In genomic region chr3:37757613-37758012, GRCm38 (mm10) we compare ENCODE assay signal across 9 mouse cellular contexts. TPM values are rescaled to one million over a fixed set of nuclear protein-coding genes. Genes with fewer than 3 reads are reported as not detected.
DNase-seq lines count a peak whose midpoint lies in the region; ATAC-seq lines count a peak whose summit lies in the region.
"Had no signal": no experiment of that assay in that cellular context is flagged by ENCODE, and none has a peak within 500 bp of the region (broad histone marks: within the 10 kb centered on the region; RNA-seq: fewer than 3 reads in every experiment).

No protein-coding gene starts in this region.

- H3K36me3 ChIP-seq in forebrain, embryonic 10.5 days (replicated peaks): no peaks in the 10 kb centered on the region
- no peaks in the 10 kb centered on the region for H3K36me3 ChIP-seq in forebrain, embryonic 15.5 days
- no peaks in the 10 kb centered on the region for H3K36me3 ChIP-seq in heart, embryonic 16.5 days (ENCODE audit: control insufficient read depth, insufficient read depth)
- H3K36me3 ChIP-seq in midbrain, embryonic 13.5 days: no peaks in the 10 kb centered on the region
- H3K36me3 ChIP-seq in midbrain, embryonic 16.5 days (ENCODE audit: control insufficient read depth, insufficient read depth, low read length): no peaks in the 10 kb centered on the region
- no peaks in the 10 kb centered on the region for H3K36me3 ChIP-seq in neural tube, embryonic 14.5 days (ENCODE audit: control insufficient read depth, insufficient read depth, low read length)

- no peak for ATAC-seq in forebrain, embryonic 15.5 days (replicated peaks)
- no peak for ATAC-seq in heart, embryonic 16.5 days (replicated peaks; ENCODE audit: extremely low read depth, insufficient read depth, low FRiP score)
- no peak for ATAC-seq in midbrain, embryonic 13.5 days
- no peak for ATAC-seq in midbrain, embryonic 16.5 days
- ATAC-seq in neural tube, embryonic 14.5 days (ENCODE audit: low read depth): 0 out of 2 replicates have a peak, but pooled peaks have one; percentile 7

- no peak overlapping the region for H3K4me2 ChIP-seq in forebrain, embryonic 15.5 days (replicated peaks)
- peak overlapping the region; percentile 51 for H3K4me2 ChIP-seq in heart, embryonic 16.5 days (ENCODE audit: low read depth, low read length)
- H3K4me2 ChIP-seq in midbrain, embryonic 13.5 days (replicated peaks): peak overlapping the region; percentile 40; the same call in 1 of the 2 replicates
- H3K4me2 ChIP-seq in midbrain, embryonic 16.5 days (ENCODE audit: low read length): no peak overlapping the region
- no peak overlapping the region for H3K4me2 ChIP-seq in neural tube, embryonic 14.5 days (ENCODE audit: low read depth, low read length)

- peak overlapping the region; percentile 30; the same call in 1 of the 2 replicates for H3K4me3 ChIP-seq in forebrain, embryonic 10.5 days
- no peak overlapping the region for H3K4me3 ChIP-seq in forebrain, embryonic 15.5 days
- no peak overlapping the region; the same call in 1 of the 2 replicates for H3K4me3 ChIP-seq in heart, embryonic 16.5 days (ENCODE audit: low read length)
- H3K4me3 ChIP-seq in midbrain, embryonic 13.5 days (replicated peaks): no peak overlapping the region
- H3K4me3 ChIP-seq in midbrain, embryonic 16.5 days (ENCODE audit: low read depth, low read length): no peak overlapping the region
- no peak overlapping the region for H3K4me3 ChIP-seq in neural tube, embryonic 14.5 days (ENCODE audit: low read depth, low read length)
- H3K4me3 ChIP-seq: myocyte had no signal

- H3K27me3 ChIP-seq in forebrain, embryonic 10.5 days (ENCODE audit: poor library complexity, severe bottlenecking): peaks cover 27% of the 10 kb centered on the region
- H3K27me3 ChIP-seq in forebrain, embryonic 15.5 days: no peaks in the 10 kb centered on the region
- no peaks in the 10 kb centered on the region for H3K27me3 ChIP-seq in heart, embryonic 16.5 days (ENCODE audit: control insufficient read depth, insufficient read depth, low read length)
- peaks cover 3% of the 10 kb centered on the region; the same call in 1 of the 2 replicates for H3K27me3 ChIP-seq in midbrain, embryonic 13.5 days
- H3K27me3 ChIP-seq in midbrain, embryonic 16.5 days (ENCODE audit: control insufficient read depth, insufficient read depth, low read depth, low read length): no peaks in the 10 kb centered on the region
- H3K27me3 ChIP-seq in neural tube, embryonic 14.5 days (ENCODE audit: control insufficient read depth, insufficient read depth, low read length): no peaks in the 10 kb centered on the region

- no peak overlapping the region for H3K9ac ChIP-seq in forebrain, embryonic 15.5 days (replicated peaks)
- H3K9ac ChIP-seq in heart, embryonic 16.5 days (ENCODE audit: low read length): no peak overlapping the region; the same call in 1 of the 2 replicates
- H3K9ac ChIP-seq in midbrain, embryonic 13.5 days (replicated peaks): no peak overlapping the region
- H3K9ac ChIP-seq in midbrain, embryonic 16.5 days (ENCODE audit: low read depth, low read length): no peak overlapping the region
- no peak overlapping the region for H3K9ac ChIP-seq in neural tube, embryonic 14.5 days (replicated peaks; ENCODE audit: low read depth, low read length)

- intact Hi-C loops in heart, postnatal 10 days (cut with DNase I): loop anchor here (2.0 to 10.0 kb wide), 3 partner anchors 117 to 283 kb away; no protein-coding TSS in a partner anchor

- H3K4me1 ChIP-seq in forebrain, embryonic 10.5 days: peaks cover 22% of the 10 kb centered on the region
- H3K4me1 ChIP-seq in forebrain, embryonic 15.5 days: peaks cover 13% of the 10 kb centered on the region; the same call in 1 of the 2 replicates
- H3K4me1 ChIP-seq in heart, embryonic 16.5 days (ENCODE audit: control insufficient read depth, insufficient read depth, low read length): peaks cover 12% of the 10 kb centered on the region
- peaks cover 12% of the 10 kb centered on the region for H3K4me1 ChIP-seq in midbrain, embryonic 13.5 days (replicated peaks)
- peaks cover 10% of the 10 kb centered on the region for H3K4me1 ChIP-seq in midbrain, embryonic 16.5 days (ENCODE audit: control insufficient read depth, insufficient read depth, low read length)
- H3K4me1 ChIP-seq in neural tube, embryonic 14.5 days (ENCODE audit: control insufficient read depth, insufficient read depth, low read length): peaks cover 7% of the 10 kb centered on the region; the same call in 1 of the 2 replicates

- 0 out of 2 replicates have a peak, but pooled peaks cover 7% of the 10 kb centered on the region for H3K9me3 ChIP-seq in forebrain, embryonic 10.5 days
- H3K9me3 ChIP-seq in forebrain, embryonic 15.5 days: no peaks in the 10 kb centered on the region
- H3K9me3 ChIP-seq in heart, embryonic 16.5 days (replicated peaks; ENCODE audit: control insufficient read depth, low read length): no peaks in the 10 kb centered on the region
- no peaks in the 10 kb centered on the region; the same call in 1 of the 2 replicates for H3K9me3 ChIP-seq in midbrain, embryonic 13.5 days
- H3K9me3 ChIP-seq in midbrain, embryonic 16.5 days (replicated peaks; ENCODE audit: control insufficient read depth, low read length, poor library complexity, severe bottlenecking): no peaks in the 10 kb centered on the region; the same call in 1 of the 2 replicates
- no peaks in the 10 kb centered on the region for H3K9me3 ChIP-seq in neural tube, embryonic 14.5 days (ENCODE audit: control insufficient read depth, low read length)

- no peak for DNase-seq in forebrain, embryonic 10.5 days (ENCODE audit: extremely low spot score, low spot score)
- no peak for DNase-seq in heart, postnatal 10 days
- DNase-seq in adrenal gland, postnatal 36 days: no peak

- WGBS in forebrain, embryonic 10.5 days: 25% methylated on average over 4 of the region's 4 CpGs
- 26% methylated on average over 4 of the region's 4 CpGs for WGBS in forebrain, embryonic 15.5 days
- WGBS in heart, embryonic 16.5 days: 41% methylated on average over 4 of the region's 4 CpGs
- 24% methylated on average over 4 of the region's 4 CpGs for WGBS in midbrain, embryonic 13.5 days
- WGBS in midbrain, embryonic 16.5 days: 34% methylated on average over 4 of the region's 4 CpGs
- 26% methylated on average over 4 of the region's 4 CpGs for WGBS in neural tube, embryonic 14.5 days

- H3K27ac ChIP-seq in forebrain, embryonic 10.5 days: peak overlapping the region; percentile 72; the same call in 1 of the 2 replicates
- H3K27ac ChIP-seq in forebrain, embryonic 15.5 days (replicated peaks): no peak overlapping the region
- H3K27ac ChIP-seq in heart, embryonic 16.5 days (ENCODE audit: low read length): no peak overlapping the region
- no peak overlapping the region for H3K27ac ChIP-seq in midbrain, embryonic 13.5 days
- H3K27ac ChIP-seq in midbrain, embryonic 16.5 days (ENCODE audit: low read length): no peak overlapping the region
- no peak overlapping the region for H3K27ac ChIP-seq in neural tube, embryonic 14.5 days (ENCODE audit: low read depth, low read length)

RNA-seq across cellular contexts. Expression of gene Gm5148, which starts 33.3 kb away (rescaled TPM):
- polyA plus RNA-seq in forebrain, embryonic 10.5 days (2016; fragmentation: Nextera tagmentation; extraction: Ambion mirVana): 2.4 and 3.5 TPM in 2 replicates
- polyA plus RNA-seq in forebrain, embryonic 15.5 days (2015; fragmentation: Nextera tagmentation; extraction: Ambion mirVana): 5.7 and 6.1 TPM in 2 replicates
- polyA plus RNA-seq in heart, embryonic 16.5 days (2015; fragmentation: Nextera tagmentation; extraction: Ambion mirVana): 3.1 and 4.0 TPM in 2 replicates
- under 1 TPM in 1 of 2 experiments, not detected in 1; 0.38 TPM for total RNA-seq in heart, postnatal 10 days (2021)
- 6.0 and 9.6 TPM in 2 replicates for polyA plus RNA-seq in midbrain, embryonic 13.5 days (2015; fragmentation: Nextera tagmentation; extraction: Ambion mirVana)
- polyA plus RNA-seq in midbrain, embryonic 16.5 days (2015; fragmentation: Nextera tagmentation; extraction: Ambion mirVana): 16.1 and 16.2 TPM in 2 replicates
- polyA plus RNA-seq in neural tube, embryonic 14.5 days (2014; fragmentation: Nextera tagmentation; extraction: Ambion mirVana): 9.7 and 15.4 TPM in 2 replicates
- total RNA-seq in adrenal gland, postnatal 36 days (2021): under 1 TPM in 1 of 2 experiments, not detected in 1; 0.36 TPM

Comparison
In these comparisons a context has a peak if more than half of its experiments do, and no peak if none do; other contexts are left out.
1. H3K4me2 ChIP-seq: peak in heart, embryonic 16.5 days (single experiment) and midbrain, embryonic 13.5 days (single experiment); none in forebrain, embryonic 15.5 days (single experiment), midbrain, embryonic 16.5 days (single experiment) and neural tube, embryonic 14.5 days (single experiment).